Mouse (Mus musculus) embryonic facial prominence, embryonic 11.5 days (tissue): ENCODE results near the gene Zan. TPM values are rescaled to one million over a fixed set of nuclear protein-coding genes. Genes with fewer than 3 reads are reported as not detected.

Source experiments
- ATAC-seq: fragments of 200-750 bp; cut with Nextera tagmentation; replicated peaks from 2 replicates; pipeline ENCODE4 v1.8.0; 2017; ENCODE audit warnings: low read depth; ENCODE audit not compliant: insufficient number of reproducible peaks, low FRiP score, low TSS enrichment
- DNase-seq: peaks from one replicate; pipeline ENCODE4 v3.0.0-alpha.2; 2015; ENCODE audit warnings: low spot score
- H3K27ac ChIP-seq: fragments of 300-500 bp; sonication (generic); replicated peaks from 2 replicates; pipeline ENCODE4 v1.5.1; 2014; ENCODE audit warnings: mild to moderate bottlenecking, low read depth, low read length, control low read depth
- H3K27me3 ChIP-seq: fragments of 300-500 bp; sonication (generic); 2 replicates; pipeline ENCODE4 v1.6.1; 2014; ENCODE audit warnings: mild to moderate bottlenecking, low read length, moderate library complexity, mixed read lengths; ENCODE audit not compliant: control insufficient read depth, insufficient read depth
- H3K36me3 ChIP-seq: fragments of 300-500 bp; sonication (generic); replicated peaks from 2 replicates; pipeline ENCODE4 v1.6.1; 2014; ENCODE audit warnings: low read depth, mild to moderate bottlenecking, low read length, moderate library complexity, mixed read lengths; ENCODE audit not compliant: control insufficient read depth, insufficient read depth
- H3K4me1 ChIP-seq: fragments of 300-500 bp; sonication (generic); 2 replicates; pipeline ENCODE4 v1.6.1; 2014; ENCODE audit warnings: low read length, mixed read lengths; ENCODE audit not compliant: control insufficient read depth, insufficient read depth
- H3K4me2 ChIP-seq: fragments of 300-500 bp; sonication (generic); 2 replicates; pipeline ENCODE4 v1.6.1; 2014; ENCODE audit warnings: low read depth, mild to moderate bottlenecking, control low read depth, low read length, moderate library complexity
- H3K4me3 ChIP-seq: fragments of 300-500 bp; sonication (generic); 2 replicates; pipeline ENCODE4 v1.5.1; 2014; ENCODE audit warnings: low read depth, low read length, control low read depth
- H3K9ac ChIP-seq: fragments of 300-500 bp; sonication (generic); replicated peaks from 2 replicates; pipeline ENCODE4 v1.6.1; 2014; ENCODE audit warnings: mild to moderate bottlenecking, control low read depth, low read length
- H3K9me3 ChIP-seq: fragments of 300-500 bp; sonication (generic); replicated peaks from 2 replicates; pipeline ENCODE4 v1.6.1; 2016; ENCODE audit warnings: mild to moderate bottlenecking, low read length, inconsistent platforms, mixed read lengths; ENCODE audit not compliant: control insufficient read depth
- WGBS: fragments of 180-500 bp; shearing (Covaris S2); extraction: QIAGEN DNeasy Blood & Tissue Kit; methylation state at CpG from one replicate; pipeline ENCODE4 v1.1.7; 2014; 5-methylcytosine and 5-hydroxymethylcytosine counted together
- polyA plus RNA-seq: library from polyadenylated mRNA; unstranded; fragments of >200 nt; fragmentation: Nextera tagmentation; extraction: Ambion mirVana; gene quantifications from 2 replicates; pipeline ENCODE4 v1.2.1, GENCODE M21; 2014

Zan gene
- polyA plus RNA-seq, 1 experiment from 2014 or later = 0.06 TPM

- ATAC-seq (no peak), DNase-seq (no peak)
- Histone ChIP-seq H3K27ac (peak overlapping the region; percentile 54), H3K27me3 (no peaks in the 10 kb centered on the region), H3K9me3 (no peaks in the 10 kb centered on the region), H3K4me3 (peak overlapping the region; percentile 34), H3K36me3 (no peaks in the 10 kb centered on the region), H3K9ac (peak overlapping the region; percentile 70), H3K4me1 (peaks cover 6% of the 10 kb centered on the region; the same call in 1 of the 2 replicates), H3K4me2 (peak overlapping the region; percentile 74)
- WGBS = under 1% methylated on average over 11 of the region's 11 CpGs
These were observed 138.1 kb downstream of the Zan start for GRCm38 (mm10) chr5:137338663-137339289.

DNA sequence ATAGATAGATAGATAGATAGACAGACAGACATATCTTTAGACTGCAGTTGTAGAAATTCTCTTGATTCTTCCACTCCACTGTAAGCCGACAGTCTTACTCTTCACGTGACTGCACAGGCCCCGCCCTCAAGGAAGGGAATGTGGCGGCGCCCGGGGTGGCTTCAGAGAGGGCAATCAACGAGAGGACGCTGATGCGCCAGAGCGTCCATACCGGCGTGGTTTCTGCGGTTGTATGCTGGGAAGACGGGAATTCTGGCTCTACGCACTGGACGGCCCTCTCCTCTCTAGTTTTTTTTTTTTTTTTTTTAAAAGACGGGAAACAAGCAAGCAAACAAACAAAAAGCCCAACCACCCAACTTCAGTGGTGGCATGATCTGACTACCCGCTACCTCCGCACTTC is 138.6 kb downstream of the Zan start:
- H3K4me1 ChIP-seq = peaks cover 6% of the 10 kb centered on the region; the same call in 1 of the 2 replicates
- H3K27me3 ChIP-seq = no peaks in the 10 kb centered on the region
- WGBS = under 1% methylated on average over 18 of the region's 19 CpGs

DNA sequence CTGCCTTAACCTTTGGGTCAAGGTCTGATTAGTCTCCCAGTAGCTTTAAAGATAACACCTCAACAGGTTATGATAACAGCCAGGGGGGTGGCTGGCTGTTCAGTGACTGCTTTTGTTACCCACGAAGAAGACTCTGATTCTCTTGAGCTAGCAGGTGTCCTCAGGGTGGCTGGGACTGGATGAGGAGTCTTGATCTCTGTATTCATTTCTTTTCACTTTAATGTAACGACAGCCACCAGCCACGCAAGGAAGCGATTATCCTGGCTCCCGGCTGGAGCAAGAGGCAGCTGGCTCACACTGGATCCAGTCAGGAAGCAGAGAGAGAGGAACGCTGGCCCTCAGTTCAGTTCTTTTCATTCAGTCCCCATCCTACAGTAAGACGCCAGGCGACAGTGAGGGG is 139.7 kb downstream of the Zan start:
- Histone ChIP-seq H3K9me3 (no peaks in the 10 kb centered on the region), H3K27me3 (no peaks in the 10 kb centered on the region), H3K9ac (no peak overlapping the region), H3K36me3 (no peaks in the 10 kb centered on the region), H3K27ac (no peak overlapping the region), H3K4me2 (no peak overlapping the region), H3K4me3 (no peak overlapping the region), H3K4me1 (peaks cover 6% of the 10 kb centered on the region; the same call in 1 of the 2 replicates)
- DNase-seq = no peak
- WGBS = 30% methylated on average over 8 of the region's 8 CpGs
- ATAC-seq = no peak

More for the DNA sequence above, 138.6 kb downstream of the Zan start:
- H3K9me3 ChIP-seq = no peaks in the 10 kb centered on the region
- peak; percentile 76 for ATAC-seq
- DNase-seq = peak; percentile 91
- peak overlapping the region; percentile 74 for H3K4me2 ChIP-seq
- peak overlapping the region; percentile 70 for H3K9ac ChIP-seq
- H3K27ac ChIP-seq = peak overlapping the region; percentile 54
- no peaks in the 10 kb centered on the region for H3K36me3 ChIP-seq
- H3K4me3 ChIP-seq = peak overlapping the region; percentile 34

- no peak overlapping the region for H3K4me3 ChIP-seq
- no peaks in the 10 kb centered on the region for H3K27me3 ChIP-seq
- H3K9me3 ChIP-seq = no peaks in the 10 kb centered on the region
- ATAC-seq = no peak
- DNase-seq = no peak
- peaks cover 6% of the 10 kb centered on the region; the same call in 1 of the 2 replicates for H3K4me1 ChIP-seq
- H3K27ac ChIP-seq = no peak overlapping the region
- no peak overlapping the region for H3K4me2 ChIP-seq
- whole genome bisulfite sequencing = 75% methylated on average over 6 of the region's 6 CpGs
- H3K36me3 ChIP-seq = no peaks in the 10 kb centered on the region
- H3K9ac ChIP-seq = no peak overlapping the region
These were observed 141.8 kb downstream of the Zan start for GRCm38 (mm10) chr5:137335066-137335465.

DNA sequence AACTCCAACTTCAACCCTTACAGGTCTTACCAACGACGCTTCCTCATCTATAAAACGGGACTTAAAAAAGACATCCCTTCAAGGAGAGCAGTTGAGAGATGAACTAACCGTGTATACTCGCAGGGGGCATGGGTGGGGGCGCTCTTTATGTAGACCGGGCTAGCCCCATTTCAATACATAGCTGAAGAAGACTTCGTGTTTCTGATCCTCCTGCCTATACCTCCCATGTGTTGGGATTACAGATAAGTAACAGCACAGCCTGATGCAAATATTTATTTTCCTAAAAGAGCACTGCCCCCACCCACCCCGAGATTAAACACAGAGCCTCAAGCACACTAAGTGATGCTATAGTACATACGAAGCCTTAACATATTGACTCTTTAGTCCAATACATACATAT is 142.5 kb downstream of the Zan start:
- H3K36me3 ChIP-seq = no peaks in the 10 kb centered on the region
- no peak overlapping the region; the same call in 1 of the 2 replicates for H3K4me2 ChIP-seq
- 63% methylated on average over 10 of the region's 10 CpGs for WGBS
- H3K4me1 ChIP-seq = peaks cover 4% of the 10 kb centered on the region; the same call in 1 of the 2 replicates
- no peak overlapping the region for H3K27ac ChIP-seq
- DNase-seq = no peak
- H3K9ac ChIP-seq = no peak overlapping the region
- ATAC-seq = no peak
- H3K27me3 ChIP-seq = no peaks in the 10 kb centered on the region
- H3K4me3 ChIP-seq = no peak overlapping the region
- no peaks in the 10 kb centered on the region for H3K9me3 ChIP-seq

- under 1% methylated on average over 44 of the region's 44 CpGs for WGBS
- no peaks in the 10 kb centered on the region for H3K4me1 ChIP-seq
- DNase-seq (peak; percentile 97), ATAC-seq (peak; percentile 87)
- H3K27ac ChIP-seq = no peak within 1 kb of the TSS
- H3K27me3 ChIP-seq = no peaks in the 10 kb centered on the region
- H3K4me3 ChIP-seq = peak within 1 kb of the TSS; percentile 51
- peak within 1 kb of the TSS; percentile 90 for H3K4me2 ChIP-seq
- H3K36me3 ChIP-seq = no peaks in the 10 kb centered on the region
- no peaks in the 10 kb centered on the region for H3K9me3 ChIP-seq
- H3K9ac ChIP-seq = peak within 1 kb of the TSS; percentile 61
These were observed 143.2 kb downstream of the Zan start, which contains the start of gene Slc12a9 for GRCm38 (mm10) chr5:137333512-137334174. Gene Slc12a9, minus strand, starts transcription at chr5:137333597.

GRCm38 (mm10) chr5:137332857-137333511 is 143.9 kb downstream of the Zan start:
- Histone ChIP-seq H3K4me2 (peak overlapping the region; percentile 90), H3K9me3 (no peaks in the 10 kb centered on the region), H3K4me1 (no peaks in the 10 kb centered on the region), H3K9ac (peak overlapping the region; percentile 61), H3K27me3 (no peaks in the 10 kb centered on the region), H3K4me3 (peak overlapping the region; percentile 51), H3K27ac (no peak overlapping the region), H3K36me3 (no peaks in the 10 kb centered on the region)
- no peak for ATAC-seq
- no peak for DNase-seq
- 16% methylated on average over 15 of the region's 15 CpGs for WGBS

DNA sequence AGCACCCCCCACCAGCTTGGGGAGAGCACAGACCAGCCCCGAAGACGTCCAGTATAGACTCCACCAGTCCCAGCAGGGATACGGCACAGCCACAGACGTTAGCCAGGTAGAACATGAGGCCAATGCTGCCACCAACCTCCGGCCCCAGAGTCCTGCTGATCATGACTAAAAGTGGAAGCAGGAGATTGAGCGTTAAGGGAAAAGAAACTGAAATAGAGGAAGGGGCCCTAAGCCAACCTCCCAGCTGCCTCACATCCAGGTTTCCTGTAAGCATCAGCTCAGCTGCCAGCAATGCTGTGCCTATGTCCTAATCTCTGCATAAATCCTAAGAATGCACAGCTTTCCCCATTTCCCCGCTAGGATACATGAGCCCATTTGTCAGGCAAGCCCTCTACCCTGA is 146.0 kb downstream of the Zan start:
- ATAC-seq = no peak
- no peak overlapping the region for H3K4me3 ChIP-seq

More for the DNA sequence above, 146.0 kb downstream of the Zan start:
- Histone ChIP-seq H3K4me1 (no peaks in the 10 kb centered on the region), H3K27ac (no peak overlapping the region), H3K9ac (no peak overlapping the region), H3K36me3 (no peaks in the 10 kb centered on the region), H3K27me3 (no peaks in the 10 kb centered on the region), H3K9me3 (no peaks in the 10 kb centered on the region), H3K4me2 (no peak overlapping the region)
- 89% methylated on average over 7 of the region's 7 CpGs for WGBS
- no peak for DNase-seq
